Comparison of ENCODE assay signal across 19 mouse cellular contexts in genomic region chr8:124370422-124371183, GRCm38 (mm10).
DNase-seq lines count a peak whose midpoint lies in the region; ATAC-seq and TF ChIP-seq lines count a peak whose summit lies in the region.
"Had no signal": no experiment of that assay in that cellular context is flagged by ENCODE, and none has a peak within 500 bp of the region (broad histone marks: within the 10 kb centered on the region; RNA-seq: fewer than 3 reads in every experiment).

No protein-coding gene starts in this region.

- DNase-seq in CD4-positive, CD25-positive, alpha-beta regulatory T cell, adult 2 months (ENCODE audit: low read depth, low spot score): peak; percentile 29
- no peak for DNase-seq in left cerebral cortex, adult 2 months (ENCODE audit: extremely low spot score in 1 of 2, low spot score in 2 of 2)
- DNase-seq in left cerebral cortex, adult 18-20 months (ENCODE audit: low spot score in 2 of 2): no peak
- DNase-seq in A20 (ENCODE audit: low read depth, low spot score) (peak; percentile 15), ZHBTc4 (ENCODE audit: low read depth, low spot score) (peak; percentile 77)
- DNase-seq in cerebellum, postnatal 36 days: no peak
- DNase-seq: adrenal gland, postnatal 25 days; cerebellum, adult 9-10 months; heart, postnatal 14 days; kidney, adult 11 months; kidney, postnatal 10 days; layer of hippocampus, adult 9-11 months; lung, postnatal 10 days; right cerebral cortex, postnatal 25 days; thymus, postnatal 25 days had no signal

- no peak for TF ChIP-seq CTCF in left cerebral cortex, adult 2 months (IDR thresholded peaks at IDR 0.05)

- peak overlapping the region; percentile 44 for H3K27ac ChIP-seq in left cerebral cortex, adult 2 months
- H3K27ac ChIP-seq: limb, embryonic 13.5 days had no signal

- no peak overlapping the region for H3K4me3 ChIP-seq in left cerebral cortex, adult 2 months
- H3K4me3 ChIP-seq: limb, embryonic 13.5 days had no signal

- intact Hi-C loops in left cerebral cortex, adult 2 months (cut with DNase I): no loop called here

- no peak for ATAC-seq in CD4-positive, CD25-positive, alpha-beta regulatory T cell, adult 4 months
- no peak for ATAC-seq in activated CD4-positive, CD25-positive, alpha-beta regulatory T cell, adult 4 months
- ATAC-seq: hindbrain, embryonic 16.5 days had no signal

Comparison
In these comparisons a context has a peak if more than half of its experiments do, and no peak if none do; other contexts are left out.
1. DNase-seq: peak in CD4-positive, CD25-positive, alpha-beta regulatory T cell, adult 2 months (single experiment), A20 (single experiment) and ZHBTc4 (single experiment); none in left cerebral cortex, adult 2 months (0 of 2), left cerebral cortex, adult 18-20 months (0 of 2) and cerebellum, postnatal 36 days (0 of 2).